Mouse (Mus musculus): ENCODE data around the gene Tcea2. TPM values are rescaled to one million over a fixed set of nuclear protein-coding genes. Genes with fewer than 3 reads are reported as not detected.

Gene Tcea2
- polyA plus RNA-seq, 1 experiment from 2014 or later, result 4.4 TPM

DNA sequence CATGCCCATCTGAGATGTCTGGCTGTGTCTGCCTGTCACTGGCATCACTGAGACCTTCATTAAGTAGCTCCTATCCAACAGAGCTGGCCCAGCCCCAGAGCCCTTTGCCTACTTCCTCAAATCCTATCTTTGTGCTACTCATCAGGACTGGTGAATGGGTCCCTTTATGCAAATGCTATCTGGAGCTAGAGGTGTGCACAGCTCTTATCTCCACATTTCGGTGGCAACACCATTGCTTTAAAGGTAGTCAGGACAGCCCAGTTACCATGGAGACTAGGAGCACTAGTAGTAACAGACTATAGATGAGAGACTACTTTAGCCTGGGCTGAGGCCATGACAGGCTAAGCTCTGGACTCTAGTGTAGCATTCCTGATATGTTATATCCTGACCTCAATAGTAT, 4.6 kb downstream of the Tcea2 start:
- ATAC-seq (no peak), DNase-seq (no peak)
- no peak overlapping the region for H3K9ac ChIP-seq (replicated peaks)
- no peak overlapping the region for H3K27ac ChIP-seq (ENCODE audit: low read depth)
- no peak overlapping the region for H3K4me3 ChIP-seq (ENCODE audit: low read depth, low read length)
- no peak overlapping the region for H3K4me2 ChIP-seq (ENCODE audit: low read depth, low read length)
- peaks cover 8% of the 10 kb centered on the region for H3K4me1 ChIP-seq (ENCODE audit: insufficient read depth)
- H3K27me3 ChIP-seq (ENCODE audit: insufficient read depth, low read length), result no peaks in the 10 kb centered on the region
- TF ChIP-seq CTCF (IDR thresholded peaks at IDR 0.05; ENCODE audit: low read depth), result no peak
- no peak for TF ChIP-seq EP300 (IDR thresholded peaks at IDR 0.05; ENCODE audit: low read depth)
- H3K36me3 ChIP-seq (replicated peaks; ENCODE audit: insufficient read depth, low read length), result peaks cover 15% of the 10 kb centered on the region
- no peaks in the 10 kb centered on the region for H3K9me3 ChIP-seq (ENCODE audit: low read length)
- 44% methylated on average over 1 of the region's 1 CpGs for WGBS (ENCODE audit: insufficient replicate concordance)

DNA sequence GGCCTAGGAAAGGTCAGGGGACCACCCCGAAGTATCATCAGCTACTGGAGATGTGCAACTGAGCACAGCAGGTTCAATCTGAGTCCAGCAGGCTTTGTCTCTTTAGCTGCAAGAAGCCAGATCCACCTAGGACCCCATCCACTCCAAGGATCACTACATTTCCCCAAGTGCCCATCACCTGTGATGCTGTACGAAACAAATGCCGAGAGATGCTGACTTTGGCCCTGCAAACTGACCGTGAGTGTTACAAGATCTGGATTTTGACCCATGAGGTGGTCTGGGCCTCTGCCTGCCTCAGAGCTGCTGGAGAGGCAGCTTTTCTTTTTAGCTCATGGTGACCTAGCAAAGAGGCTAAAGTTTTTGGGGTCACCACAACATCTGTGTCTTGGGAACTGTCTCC, 5.6 kb downstream of the Tcea2 start:
- TF ChIP-seq CTCF (IDR thresholded peaks at IDR 0.05; ENCODE audit: low read depth), result no peak
- no peak for TF ChIP-seq EP300 (IDR thresholded peaks at IDR 0.05; ENCODE audit: low read depth)
- Histone ChIP-seq H3K4me1 (ENCODE audit: insufficient read depth) (peaks cover 2% of the 10 kb centered on the region), H3K27ac (ENCODE audit: low read depth) (no peak overlapping the region), H3K4me2 (ENCODE audit: low read depth, low read length) (no peak overlapping the region), H3K9me3 (ENCODE audit: low read length) (no peaks in the 10 kb centered on the region), H3K9ac (replicated peaks) (no peak overlapping the region), H3K4me3 (ENCODE audit: low read depth, low read length) (no peak overlapping the region), H3K36me3 (replicated peaks; ENCODE audit: insufficient read depth, low read length) (peaks cover 15% of the 10 kb centered on the region), H3K27me3 (ENCODE audit: insufficient read depth, low read length) (no peaks in the 10 kb centered on the region)
- ATAC-seq (no peak), DNase-seq (no peak)
- 78% methylated on average over 4 of the region's 4 CpGs for WGBS (ENCODE audit: insufficient replicate concordance)

DNA sequence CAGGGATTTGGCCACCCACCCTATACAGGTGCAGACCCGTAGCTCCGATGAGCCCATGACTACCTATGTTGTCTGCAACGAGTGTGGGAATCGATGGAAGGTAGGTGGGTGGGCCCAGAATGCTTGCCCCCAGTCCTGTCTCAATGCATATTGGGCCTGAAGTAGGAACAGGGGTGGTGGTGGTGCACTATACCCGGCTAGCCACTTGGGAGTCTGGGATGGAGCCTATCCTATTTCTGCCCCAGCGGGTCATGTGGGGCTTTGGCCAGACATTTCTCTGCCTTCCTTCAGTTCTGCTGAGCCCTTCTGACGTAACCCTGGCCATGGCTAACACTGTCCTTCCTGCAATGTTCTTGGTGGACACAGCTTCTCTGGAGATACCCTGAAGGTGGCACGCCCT, 7.5 kb downstream of the Tcea2 start:
- Histone ChIP-seq H3K9ac (replicated peaks) (no peak overlapping the region), H3K9me3 (ENCODE audit: low read length) (no peaks in the 10 kb centered on the region), H3K27ac (ENCODE audit: low read depth) (no peak overlapping the region), H3K4me2 (ENCODE audit: low read depth, low read length) (no peak overlapping the region), H3K4me3 (ENCODE audit: low read depth, low read length) (no peak overlapping the region), H3K27me3 (ENCODE audit: insufficient read depth, low read length) (no peaks in the 10 kb centered on the region), H3K36me3 (replicated peaks; ENCODE audit: insufficient read depth, low read length) (peaks cover 15% of the 10 kb centered on the region), H3K4me1 (ENCODE audit: insufficient read depth) (0 out of 2 replicates have a peak, but pooled peaks cover 4% of the 10 kb centered on the region)
- WGBS (ENCODE audit: insufficient replicate concordance), result 86% methylated on average over 8 of the region's 8 CpGs
- DNase-seq (no peak), ATAC-seq (no peak)
- TF ChIP-seq CTCF (IDR thresholded peaks at IDR 0.05; ENCODE audit: low read depth), result no peak
- no peak for TF ChIP-seq EP300 (IDR thresholded peaks at IDR 0.05; ENCODE audit: low read depth)

DNA sequence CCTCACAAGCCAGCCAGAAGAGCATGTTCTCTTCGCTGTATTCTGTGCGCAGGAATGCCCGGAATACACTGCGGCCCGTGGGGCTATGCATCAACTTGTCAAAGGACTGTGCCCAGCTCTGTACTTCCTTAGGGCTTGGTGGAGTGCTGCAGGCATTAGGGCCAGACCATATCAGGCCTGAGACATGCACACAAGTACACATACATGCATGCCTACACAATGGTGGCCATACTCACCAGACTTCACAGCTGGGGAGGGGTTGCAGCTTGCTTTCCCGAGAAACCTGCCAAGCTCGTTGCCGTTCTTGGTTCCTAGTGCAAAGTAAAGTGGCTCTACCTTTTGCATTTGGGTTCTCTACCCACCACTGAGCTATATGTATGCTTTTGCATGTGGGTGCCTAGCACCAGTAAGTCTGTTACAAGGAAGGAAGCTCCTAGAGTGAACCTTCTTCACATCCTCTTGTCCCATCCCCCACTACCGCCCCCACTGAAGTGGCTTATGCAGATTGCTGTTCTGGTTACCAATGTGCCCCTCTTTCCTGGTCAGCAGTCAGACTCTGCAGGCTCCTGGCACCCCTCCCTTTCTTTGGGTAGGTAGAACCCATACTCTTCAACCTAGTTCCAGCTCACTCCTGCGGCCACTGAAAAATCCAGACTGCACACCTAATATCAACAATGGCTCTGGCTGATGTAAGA, 9.5 kb downstream of the Tcea2 start:
- ATAC-seq (no peak), DNase-seq (no peak)
- peaks cover 15% of the 10 kb centered on the region for H3K36me3 ChIP-seq (replicated peaks; ENCODE audit: insufficient read depth, low read length)
- no peak for TF ChIP-seq CTCF (IDR thresholded peaks at IDR 0.05; ENCODE audit: low read depth)
- TF ChIP-seq EP300 (IDR thresholded peaks at IDR 0.05; ENCODE audit: low read depth), result no peak
- H3K27ac ChIP-seq (ENCODE audit: low read depth), result no peak overlapping the region
- H3K4me2 ChIP-seq (ENCODE audit: low read depth, low read length), result no peak overlapping the region
- peaks cover 9% of the 10 kb centered on the region; the same call in 1 of the 2 replicates for H3K4me1 ChIP-seq (ENCODE audit: insufficient read depth)
- H3K9me3 ChIP-seq (ENCODE audit: low read length), result no peaks in the 10 kb centered on the region
- no peaks in the 10 kb centered on the region for H3K27me3 ChIP-seq (ENCODE audit: insufficient read depth, low read length)
- H3K9ac ChIP-seq (replicated peaks), result no peak overlapping the region
- no peak overlapping the region for H3K4me3 ChIP-seq (ENCODE audit: low read depth, low read length)
- 85% methylated on average over 10 of the region's 10 CpGs for WGBS (ENCODE audit: insufficient replicate concordance)

DNA sequence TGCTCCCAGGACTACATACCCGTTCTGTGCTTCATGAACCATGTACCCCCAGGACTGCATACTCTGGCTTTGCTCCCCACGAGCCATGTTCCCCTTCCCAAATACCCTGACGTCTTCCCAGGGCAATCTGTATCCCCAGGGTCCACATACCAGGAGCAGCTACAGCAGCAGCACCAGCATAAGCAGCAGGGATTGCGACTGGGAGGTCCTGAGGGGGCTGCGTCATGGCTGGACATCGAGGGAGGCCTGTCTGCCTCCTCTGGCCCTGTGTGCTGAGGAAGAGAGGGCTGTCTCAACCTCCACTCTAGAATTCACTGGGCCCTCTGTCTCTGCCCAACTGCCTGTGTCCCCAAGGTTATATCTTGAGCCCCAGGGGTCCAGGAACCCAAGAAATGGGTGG, 11.0 kb downstream of the Tcea2 start:
- H3K4me2 ChIP-seq (ENCODE audit: low read depth, low read length), result peak overlapping the region; percentile 91
- no peaks in the 10 kb centered on the region for H3K9me3 ChIP-seq (ENCODE audit: low read length)
- peaks cover 15% of the 10 kb centered on the region for H3K36me3 ChIP-seq (replicated peaks; ENCODE audit: insufficient read depth, low read length)
- H3K27me3 ChIP-seq (ENCODE audit: insufficient read depth, low read length), result no peaks in the 10 kb centered on the region
- WGBS (ENCODE audit: insufficient replicate concordance), result 57% methylated on average over 6 of the region's 6 CpGs
- peak overlapping the region; percentile 50 for H3K9ac ChIP-seq (replicated peaks)
- H3K4me1 ChIP-seq (ENCODE audit: insufficient read depth), result peaks cover 9% of the 10 kb centered on the region; the same call in 1 of the 2 replicates
- no peak for TF ChIP-seq CTCF (IDR thresholded peaks at IDR 0.05; ENCODE audit: low read depth)
- TF ChIP-seq EP300 (IDR thresholded peaks at IDR 0.05; ENCODE audit: low read depth), result no peak
- no peak for DNase-seq
- no peak for ATAC-seq
- H3K27ac ChIP-seq (ENCODE audit: low read depth), result peak overlapping the region; percentile 78
- H3K4me3 ChIP-seq (ENCODE audit: low read depth, low read length), result peak overlapping the region; percentile 58

DNA sequence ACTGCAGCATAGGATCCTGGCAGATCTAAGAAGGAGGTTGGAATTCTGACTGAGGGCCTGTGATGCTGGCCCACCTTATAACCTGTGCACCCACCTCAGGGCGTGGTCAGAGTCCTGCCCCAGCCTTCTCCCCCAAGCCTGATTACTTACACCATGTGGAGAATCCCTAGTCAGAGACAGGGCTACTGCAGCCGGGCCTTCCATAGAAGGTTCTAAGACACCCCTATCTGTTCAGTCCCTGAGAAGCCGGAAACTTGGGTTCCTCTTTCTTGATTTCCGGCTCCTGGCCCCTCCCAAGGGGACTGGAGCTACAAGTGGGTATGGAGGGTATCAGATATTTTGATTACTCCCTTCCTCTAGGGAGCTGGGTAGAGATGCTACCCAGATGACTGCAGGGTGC, 11.5 kb downstream of the Tcea2 start:
- DNase-seq (no peak), ATAC-seq (0 out of 2 replicates have a peak, but pooled peaks have one; percentile 11)
- Histone ChIP-seq H3K27me3 (ENCODE audit: insufficient read depth, low read length) (no peaks in the 10 kb centered on the region), H3K4me1 (ENCODE audit: insufficient read depth) (peaks cover 9% of the 10 kb centered on the region; the same call in 1 of the 2 replicates), H3K4me3 (ENCODE audit: low read depth, low read length) (peak overlapping the region; percentile 58), H3K27ac (ENCODE audit: low read depth) (peak overlapping the region; percentile 78), H3K36me3 (replicated peaks; ENCODE audit: insufficient read depth, low read length) (peaks cover 13% of the 10 kb centered on the region), H3K9ac (replicated peaks) (peak overlapping the region; percentile 50), H3K4me2 (ENCODE audit: low read depth, low read length) (peak overlapping the region; percentile 91), H3K9me3 (ENCODE audit: low read length) (no peaks in the 10 kb centered on the region)
- 44% methylated on average over 4 of the region's 4 CpGs for WGBS (ENCODE audit: insufficient replicate concordance)
- no peak for TF ChIP-seq EP300 (IDR thresholded peaks at IDR 0.05; ENCODE audit: low read depth)
- no peak for TF ChIP-seq CTCF (IDR thresholded peaks at IDR 0.05; ENCODE audit: low read depth)

All from liver, postnatal 0 days (tissue).